Mouse (Mus musculus) spleen, postnatal 14 days (tissue): ENCODE measurements around the gene Xylb.

ENCODE experiments used
- DNase-seq, 2 experiments: peaks; one replicate each; pipeline ENCODE4 v3.0.0; 2021 to 2022; ENCODE audit warnings: low spot score in 2 of 2

The Xylb gene

DNA sequence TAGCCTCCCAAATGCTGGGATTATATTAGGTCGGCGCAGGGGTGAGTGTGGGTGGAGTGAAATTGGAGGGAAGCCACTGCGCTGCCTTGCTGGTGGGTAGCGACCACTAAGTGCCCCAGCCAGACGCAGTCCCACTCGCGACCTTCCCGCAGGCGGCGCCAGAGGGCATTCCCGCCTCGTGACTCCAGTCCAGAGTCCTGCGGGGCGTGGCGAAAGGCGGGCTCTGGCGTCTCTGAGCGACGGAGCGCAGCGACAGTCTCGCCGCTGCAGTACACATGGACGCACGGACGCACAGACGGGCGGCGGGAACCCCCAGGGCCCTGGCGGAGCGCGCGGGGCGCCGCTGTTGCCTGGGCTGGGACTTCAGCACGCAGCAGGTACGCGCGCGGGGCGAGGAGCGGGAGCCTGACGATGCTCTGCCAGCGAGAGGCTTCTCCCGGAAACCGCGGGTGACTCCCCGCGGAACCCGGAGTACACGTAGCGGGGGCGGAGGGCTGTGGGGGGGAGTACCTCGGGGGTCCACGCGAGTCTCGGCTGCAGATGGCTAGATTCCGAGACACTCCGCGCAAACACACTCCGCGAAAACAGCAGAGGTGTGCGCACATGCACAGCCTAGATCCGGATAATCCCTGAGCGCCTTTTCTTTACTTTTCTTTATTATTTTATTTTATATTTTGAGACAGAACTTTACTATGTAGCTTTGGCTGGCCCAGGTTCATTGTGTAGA lies at the start of gene Xylb:
Gene Xylb (plus strand): TSS at position 51 of the 727 bp plus-strand sequence.
- DNase-seq = peak; percentile 75 to 81

DNA sequence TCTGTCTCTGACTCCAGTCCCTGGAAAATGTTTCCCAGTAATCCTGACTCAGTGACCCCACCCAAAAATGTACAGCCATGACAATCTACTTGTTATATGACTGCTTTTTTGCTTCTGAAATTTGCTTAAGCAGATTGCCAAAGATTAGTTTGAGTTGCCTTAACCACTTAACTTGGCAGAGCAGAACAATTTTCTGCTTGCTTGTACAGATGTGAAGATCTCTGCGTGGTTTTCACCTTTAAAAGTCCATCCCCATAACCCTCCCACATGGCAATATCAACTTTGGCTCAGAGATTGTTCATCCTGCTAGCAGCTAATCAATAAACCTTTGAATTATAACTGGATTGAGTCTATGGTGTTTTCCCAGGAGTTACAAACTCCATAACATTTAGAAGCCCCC lies 48.1 kb upstream of the Xylb start:
- DNase-seq = no peak

DNA sequence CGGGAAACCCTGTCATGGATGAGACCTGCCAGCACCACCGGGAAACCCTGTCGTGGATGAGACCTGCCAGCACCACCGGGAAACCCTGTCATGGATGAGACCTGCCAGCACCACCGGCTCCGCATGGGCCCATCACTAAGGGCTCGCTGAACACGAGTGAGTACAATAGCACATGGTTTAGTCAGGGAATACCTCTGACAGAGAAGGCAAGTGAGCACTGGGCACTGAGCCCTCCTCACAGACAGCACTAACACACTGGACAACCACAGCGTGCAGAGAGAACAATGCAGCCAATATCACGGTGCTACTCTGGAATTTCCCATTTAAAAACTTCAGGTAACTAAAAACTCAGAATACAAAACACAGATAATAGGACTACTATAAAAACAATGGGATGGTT lies 44.1 kb upstream of the Xylb start:
- DNase-seq = no peak

DNA sequence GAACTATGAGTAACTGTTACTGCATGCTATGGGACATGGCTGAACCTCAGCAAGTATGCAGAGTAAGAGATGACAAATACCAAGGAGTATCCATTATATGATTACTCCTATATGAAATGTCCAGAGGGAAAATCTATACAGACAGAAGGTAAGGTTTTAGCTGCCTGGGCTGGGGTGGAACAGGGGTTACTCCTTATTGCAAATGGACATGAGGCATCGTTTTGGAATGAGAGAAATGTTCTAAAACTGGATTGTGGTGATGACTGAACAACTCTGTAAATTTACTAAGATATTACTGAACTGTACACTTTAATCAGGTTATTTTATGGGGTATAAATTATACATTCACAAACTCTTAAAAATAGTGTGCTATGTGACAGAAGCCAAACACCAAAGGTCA lies 38.3 kb upstream of the Xylb start:
- no peak for DNase-seq

DNA sequence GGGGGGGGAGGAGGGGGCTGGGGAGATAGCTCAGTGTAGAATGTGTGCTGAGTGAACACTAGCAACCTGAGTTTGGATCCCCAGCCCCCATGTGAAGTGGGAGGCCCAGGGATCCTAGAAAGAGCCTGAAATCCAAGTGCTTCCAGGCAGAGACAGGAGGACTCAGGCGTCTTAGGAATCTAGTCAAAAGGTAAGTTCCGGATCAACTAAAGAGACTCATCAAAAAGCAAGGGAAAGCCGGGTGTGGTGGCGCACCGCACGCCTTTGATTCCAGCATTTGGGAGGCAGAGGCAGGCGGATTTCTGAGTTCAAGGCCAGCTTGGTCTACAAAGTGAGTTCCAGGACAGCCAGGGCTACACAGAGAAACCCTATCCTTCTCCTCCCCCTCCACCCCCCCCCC lies 36.7 kb upstream of the Xylb start:
- DNase-seq = no peak

DNA sequence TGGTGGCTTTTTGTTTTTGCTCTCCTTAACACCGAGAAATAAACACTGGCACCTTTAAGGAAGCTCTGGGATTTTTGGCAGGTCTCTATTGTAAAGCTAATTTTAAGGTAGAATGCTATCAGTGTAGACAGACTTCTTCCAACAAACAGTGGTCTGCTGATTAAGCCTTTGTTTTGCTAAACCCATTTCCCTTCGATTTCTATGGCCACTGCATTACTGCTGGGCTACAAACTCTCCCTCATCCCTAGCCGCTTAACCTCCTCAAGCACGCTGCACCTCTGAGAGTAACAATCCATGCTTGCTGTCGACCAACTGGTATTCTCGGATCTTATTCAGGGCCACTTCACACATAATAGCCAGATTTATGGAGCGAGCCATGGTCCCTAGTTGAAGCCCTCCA lies 36.2 kb upstream of the Xylb start:
- DNase-seq = no peak

DNA sequence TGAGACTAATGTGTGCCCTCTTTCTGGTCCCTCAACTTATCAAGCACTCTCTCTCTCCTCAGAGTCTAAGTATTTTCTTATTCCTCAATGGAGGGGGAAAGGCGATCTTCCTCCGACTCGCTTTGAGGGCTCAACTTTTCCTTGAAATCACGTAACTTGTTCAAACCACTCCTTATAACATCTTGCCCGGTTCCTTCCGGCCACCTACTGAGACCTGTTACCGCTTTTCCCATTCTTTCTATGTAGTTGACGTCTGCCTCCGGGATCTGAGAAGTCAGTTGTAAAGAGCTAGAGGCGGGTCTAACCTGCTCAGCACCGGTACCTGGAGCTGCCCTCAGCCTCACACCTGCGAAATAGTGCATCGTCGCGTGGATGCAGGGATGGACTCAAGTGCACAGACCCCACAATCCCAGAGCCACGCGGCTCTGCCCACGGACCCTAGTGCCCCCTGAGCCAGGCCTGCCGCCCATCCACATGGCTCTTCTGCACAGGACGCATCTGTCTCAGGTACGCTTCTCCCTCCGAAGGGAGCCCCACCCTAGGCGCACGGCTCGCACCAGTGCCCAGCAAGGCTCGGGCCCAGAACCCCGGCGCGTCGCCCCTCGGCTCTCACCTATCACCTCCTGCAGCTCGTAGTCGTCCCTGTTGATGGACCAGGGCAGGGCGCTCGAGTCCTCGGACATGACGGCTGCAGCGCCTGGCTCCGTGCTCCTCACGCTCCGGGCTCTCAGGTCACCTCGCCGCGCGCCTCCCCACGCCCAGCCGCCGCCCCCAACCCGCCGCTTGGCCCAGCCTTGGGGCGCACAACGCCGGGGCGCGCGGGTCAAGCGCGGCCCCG lies 35.6 kb upstream of the Xylb start:
- peak in 1 of 2 experiments; percentile 54 for DNase-seq

DNA sequence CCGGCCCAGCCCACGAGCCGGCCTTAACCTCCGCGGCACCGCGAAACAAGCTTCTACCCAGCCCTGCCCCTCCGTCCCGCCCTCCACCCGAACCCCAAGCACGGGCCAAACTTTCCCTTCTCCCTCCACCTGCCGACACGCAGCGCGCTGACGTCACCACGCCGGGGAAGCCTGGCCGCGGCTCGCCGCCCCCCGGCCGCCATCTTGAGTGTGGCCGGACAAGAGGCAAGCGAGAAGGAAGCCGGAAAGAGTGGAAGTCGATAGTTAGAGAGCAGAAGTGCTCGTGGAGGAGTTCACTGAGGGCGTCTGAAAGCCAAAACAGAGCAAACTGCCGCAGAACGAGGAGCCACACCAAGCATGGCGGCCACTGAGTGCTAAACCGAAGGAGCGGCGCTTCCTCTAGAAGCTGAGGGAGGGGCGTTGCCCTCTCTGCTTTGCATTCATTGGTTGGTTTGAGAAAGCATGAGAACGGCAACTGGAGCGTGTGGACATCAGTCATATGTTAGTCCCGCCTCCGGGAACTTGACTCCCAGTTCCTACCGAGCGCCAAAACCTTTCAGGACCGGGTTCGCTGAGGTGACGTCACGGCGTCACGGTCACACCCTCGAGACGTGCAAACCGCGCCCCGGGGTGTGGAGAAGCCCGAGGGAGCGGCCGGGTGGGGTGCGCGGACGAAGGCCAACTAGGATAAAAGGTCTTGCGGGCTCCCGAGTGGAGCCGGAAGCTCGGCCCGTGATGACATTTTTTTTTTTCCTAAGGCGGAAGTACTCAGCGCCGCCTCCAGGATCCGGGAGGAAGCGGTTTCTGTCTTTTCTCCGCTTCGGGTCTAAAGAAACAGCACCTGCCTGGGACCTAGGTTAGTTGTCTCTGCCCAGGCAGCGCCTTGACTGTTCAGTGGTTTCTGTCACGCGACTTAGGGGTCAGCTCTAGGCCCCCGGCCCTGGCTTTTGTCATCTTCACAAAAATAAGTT lies 34.6 kb upstream of the Xylb start, which contains the start of gene Oxsr1:
Gene Oxsr1 (minus strand): TSS at position 139 of the 971 bp plus-strand sequence.
- peak; percentile 96 for DNase-seq

DNA sequence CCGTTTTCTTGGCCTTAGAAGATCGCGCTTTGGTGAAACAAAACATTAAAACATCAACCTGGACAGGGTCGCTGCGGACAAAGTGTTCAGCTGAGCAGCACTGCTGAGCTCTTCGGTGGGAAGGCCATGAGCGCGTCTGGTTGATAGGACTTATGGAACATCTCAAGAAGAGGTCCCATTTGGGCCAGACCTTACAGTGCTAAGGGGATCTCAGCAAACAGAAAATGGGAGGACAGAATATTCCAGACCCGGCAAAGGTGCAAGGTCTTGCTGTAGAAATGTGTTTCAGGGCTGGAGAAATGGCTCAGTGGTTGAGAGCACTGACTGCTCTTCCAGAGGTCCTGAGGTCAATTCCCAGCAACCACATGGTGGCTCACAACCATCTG lies 33.9 kb upstream of the Xylb start:
- DNase-seq = no peak

DNA sequence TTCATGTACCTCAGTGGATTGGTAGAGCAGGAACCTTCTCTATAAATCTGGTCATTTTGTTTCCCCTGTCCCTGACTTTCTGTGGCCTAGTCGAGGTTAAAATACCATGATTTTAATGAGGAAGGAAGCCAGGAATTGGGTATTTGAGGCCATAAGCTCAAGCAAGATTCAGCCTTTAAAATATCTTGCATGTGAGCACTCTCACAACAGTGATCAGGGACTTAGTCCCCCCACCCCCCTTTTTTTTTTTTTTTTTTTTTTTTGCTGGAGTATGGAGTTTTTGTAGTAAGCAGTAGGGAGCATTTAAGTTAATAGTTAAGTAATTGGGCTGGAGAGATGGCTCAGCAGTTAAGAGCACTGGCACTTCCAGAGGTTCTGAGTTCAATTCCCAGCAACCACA lies 33.1 kb upstream of the Xylb start:
- DNase-seq = no peak

DNA sequence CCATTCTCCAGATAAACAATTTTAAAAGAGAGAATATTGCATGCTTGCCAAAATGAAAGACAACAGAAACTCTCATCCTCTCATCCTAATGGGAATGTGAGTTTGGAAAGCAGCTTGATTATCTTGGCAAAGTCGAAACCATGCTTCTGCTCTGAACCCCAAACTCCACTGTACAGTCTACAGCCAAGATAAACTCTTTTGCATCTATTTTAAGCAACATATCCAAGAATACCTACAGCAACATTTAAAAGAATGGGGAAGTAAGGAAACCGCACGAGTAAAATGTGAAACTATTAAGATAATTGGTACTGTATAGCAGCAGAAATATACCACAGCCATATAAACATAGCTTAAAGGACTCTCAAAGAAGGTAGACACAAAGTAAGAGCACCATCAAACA lies 28.7 kb upstream of the Xylb start:
- no peak for DNase-seq

DNA sequence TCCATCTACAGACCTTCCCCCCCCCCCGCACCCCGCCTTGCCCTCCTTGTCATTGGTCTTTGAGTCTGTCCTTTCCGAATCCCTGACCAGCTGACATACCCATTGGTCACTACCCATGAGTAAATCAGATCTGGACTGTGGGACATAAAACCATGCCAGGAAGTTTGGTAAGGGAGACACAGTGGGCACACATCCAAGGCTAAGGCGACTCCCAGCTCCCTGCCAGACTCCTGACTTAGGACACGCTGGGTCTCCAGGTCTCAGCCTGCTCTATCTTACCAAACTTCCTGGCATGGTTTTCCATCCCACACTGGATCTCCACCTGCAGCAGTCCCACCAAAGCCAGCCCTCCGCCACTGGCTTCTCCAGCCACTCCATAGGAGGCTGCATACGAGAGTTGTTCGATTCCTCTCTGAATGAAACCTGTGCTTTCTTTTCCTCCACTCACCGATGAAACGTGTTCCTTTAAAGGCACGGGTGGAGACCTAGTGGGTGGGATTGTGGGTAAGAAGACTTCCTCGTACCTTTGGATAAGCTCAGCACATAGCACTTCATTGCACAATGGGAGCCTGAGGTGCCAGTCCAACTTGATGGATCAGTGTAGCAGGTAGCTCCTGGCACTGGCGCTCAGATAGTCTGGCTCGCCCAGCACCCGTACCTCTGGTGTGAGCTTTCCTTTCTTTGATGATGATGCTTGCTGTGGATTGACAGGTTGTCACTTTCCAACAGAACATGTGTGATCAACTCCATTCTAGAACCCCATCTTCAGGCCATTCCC lies 26.8 kb upstream of the Xylb start:
- DNase-seq = no peak

DNA sequence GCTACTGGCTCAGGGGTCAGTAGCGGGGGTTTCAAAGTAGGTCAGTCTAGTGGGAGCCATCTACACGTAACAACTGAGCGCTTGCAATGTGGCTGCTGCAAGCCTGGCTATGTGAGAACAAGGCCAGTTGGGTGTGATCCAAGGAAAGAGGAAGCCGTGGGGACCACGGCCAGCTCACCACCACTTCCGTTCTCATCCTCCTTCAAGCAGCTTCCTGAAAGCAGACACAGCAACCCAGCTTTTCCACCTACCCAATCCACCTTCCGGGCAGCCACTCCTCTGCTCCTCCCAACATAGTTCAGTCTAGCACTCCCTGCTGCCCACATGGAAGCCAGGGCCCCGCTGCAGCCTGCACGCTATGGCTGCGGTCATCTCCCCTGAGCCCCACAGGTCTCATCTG lies 22.9 kb upstream of the Xylb start:
- no peak for DNase-seq

DNA sequence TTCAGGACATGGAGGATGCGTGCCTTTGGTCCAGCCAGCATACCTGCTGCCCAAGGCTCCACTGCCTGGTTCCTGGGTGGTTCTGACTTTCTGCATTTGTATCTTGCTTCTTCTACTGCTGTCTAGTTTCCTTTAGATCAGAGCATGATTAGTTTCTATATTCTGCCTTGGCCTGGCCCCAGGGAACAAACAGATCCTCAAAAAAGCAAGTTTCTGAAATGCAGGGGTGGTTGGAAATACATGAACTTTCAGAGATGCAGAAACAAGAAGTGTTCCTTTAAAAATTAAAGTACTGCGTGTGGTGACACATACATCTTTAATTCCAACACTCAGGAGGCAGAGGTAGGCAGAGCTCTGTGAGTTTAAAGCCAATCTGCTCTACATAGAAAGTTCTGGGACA lies 22.3 kb upstream of the Xylb start:
- DNase-seq = no peak

DNA sequence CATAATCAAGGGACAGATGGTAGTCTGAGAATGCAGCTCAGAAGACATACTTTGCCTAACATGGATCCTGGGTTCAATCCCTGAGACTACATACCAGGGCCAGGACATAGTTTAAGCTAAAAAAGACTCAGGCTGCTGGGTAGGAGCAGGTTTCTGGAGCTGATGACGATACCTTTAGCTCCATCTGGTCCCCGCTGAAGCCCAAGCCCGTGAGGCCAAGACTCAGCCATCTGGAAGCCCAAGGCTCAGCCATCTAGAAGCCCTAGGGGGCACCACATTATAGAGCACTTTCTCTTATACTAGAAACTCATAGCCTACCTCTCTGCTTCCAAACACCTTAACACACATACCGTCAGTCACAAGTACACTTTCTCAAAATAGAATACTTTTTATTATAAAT lies 21.6 kb upstream of the Xylb start:
- no peak for DNase-seq

DNA sequence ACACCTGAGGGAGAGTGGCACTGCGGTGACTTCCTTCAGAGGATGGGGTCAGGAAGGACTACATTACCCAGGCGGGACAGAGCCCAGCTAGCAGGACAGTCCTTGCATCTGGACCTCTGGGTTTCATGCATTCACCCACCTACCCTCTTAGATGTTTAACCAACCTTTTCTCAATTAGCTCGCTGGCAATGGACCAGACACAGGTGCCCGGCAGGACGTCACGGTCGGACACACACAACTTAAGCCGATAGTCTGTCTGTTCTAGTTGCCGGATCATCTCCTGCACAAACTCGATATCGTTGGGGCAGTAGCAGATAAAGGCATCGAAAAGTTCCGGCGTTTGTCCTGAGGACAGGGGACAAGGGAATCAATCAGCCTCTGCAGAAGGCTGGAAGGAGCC lies 19.3 kb upstream of the Xylb start:
- no peak for DNase-seq

DNA sequence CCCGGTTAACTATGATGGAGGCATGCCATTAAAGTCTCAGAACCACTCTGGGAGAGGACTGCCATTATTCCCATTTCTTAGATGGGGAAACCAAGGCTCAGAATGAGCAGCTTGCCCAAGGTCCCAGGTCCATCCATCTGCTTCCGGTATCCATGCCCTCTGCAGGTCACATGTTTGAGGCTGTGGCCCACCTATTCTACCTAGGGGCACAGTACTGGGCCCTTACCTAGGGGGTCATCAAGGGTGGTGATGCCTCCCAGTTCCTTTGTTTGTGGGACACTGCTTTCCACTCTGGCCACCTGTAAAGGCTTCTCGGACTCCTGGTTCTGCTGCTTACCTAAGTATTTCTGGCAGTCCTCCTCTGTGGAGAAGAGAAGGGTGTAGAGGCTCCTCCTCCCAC lies 18.8 kb upstream of the Xylb start:
- no peak for DNase-seq

DNA sequence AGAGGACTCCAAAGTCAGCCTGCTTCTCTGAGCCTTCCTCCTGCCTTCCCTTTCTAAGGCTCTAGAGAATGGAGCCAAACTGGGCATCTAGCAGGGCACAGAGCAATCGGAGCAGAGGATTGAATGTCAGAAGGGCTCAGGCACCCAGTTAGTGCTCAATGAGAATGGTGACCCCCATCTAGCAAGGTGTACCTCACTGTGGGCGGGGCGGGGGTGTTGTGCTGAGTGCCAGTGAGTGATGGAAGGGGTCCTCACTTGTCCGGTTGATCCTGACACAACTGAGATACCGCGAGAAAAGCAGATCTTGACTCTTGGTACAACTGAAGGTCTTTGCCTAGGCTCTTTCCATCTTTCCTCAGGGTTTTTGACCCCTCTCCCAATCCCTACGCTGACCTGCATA lies 18.1 kb upstream of the Xylb start:
- no peak for DNase-seq

DNA sequence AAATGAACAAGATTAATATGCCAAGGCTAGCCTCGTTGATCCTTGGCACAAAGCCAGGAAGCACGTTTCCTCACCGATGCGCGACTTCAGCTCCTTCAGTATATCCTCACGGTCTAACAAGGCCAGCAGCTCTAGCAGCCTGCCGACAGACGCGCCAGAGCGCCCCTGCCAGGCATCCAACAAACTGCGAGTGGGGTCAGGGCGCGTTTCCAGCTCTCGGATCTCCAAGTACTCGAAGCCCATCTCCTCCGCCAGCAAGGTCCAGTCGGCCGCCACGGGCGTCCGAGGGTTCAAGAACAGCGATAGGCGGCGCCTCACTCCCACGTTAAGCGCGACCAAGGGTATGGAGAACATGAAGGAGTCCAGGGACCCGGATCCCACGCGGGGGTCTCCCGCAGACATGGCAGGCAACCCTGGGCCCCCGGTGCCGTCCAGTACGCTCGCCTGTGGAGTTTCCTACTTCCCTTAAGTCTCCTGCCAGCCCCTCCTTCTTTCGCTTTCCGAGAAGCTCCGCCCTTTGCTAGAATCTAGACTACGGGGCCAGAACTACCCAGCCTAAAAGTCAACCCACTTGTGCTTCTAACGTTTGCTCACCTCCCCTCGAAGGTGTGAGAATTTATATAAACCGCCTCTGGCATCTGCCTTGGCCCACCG lies 17.5 kb upstream of the Xylb start, which contains the start of gene Acaa1a:
Gene Acaa1a (plus strand): TSS at position 119 of the 654 bp plus-strand sequence.
- DNase-seq = peak; percentile 44 to 55

DNA sequence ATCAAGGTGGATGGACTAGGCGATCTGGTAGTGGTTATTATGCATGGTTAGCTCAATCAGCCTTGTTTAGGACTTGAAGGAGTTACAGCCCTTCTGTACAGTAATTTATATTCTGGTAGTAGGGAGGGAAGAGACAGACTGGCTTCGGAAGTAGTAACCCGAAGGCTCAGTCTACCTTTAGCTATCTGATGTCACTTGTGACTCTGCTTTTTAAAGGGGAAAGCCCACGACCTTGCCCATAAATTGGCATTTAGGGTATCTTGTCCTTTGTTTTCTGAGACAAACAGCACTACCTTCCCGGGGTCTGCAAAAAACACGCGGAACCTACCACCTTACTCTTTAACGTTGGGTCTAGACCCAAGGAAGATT lies 17.0 kb upstream of the Xylb start:
- DNase-seq = no peak
